Mouse (Mus musculus): ENCODE results near the gene Inpp5a.

- no peak for TF ChIP-seq CTCF (IDR thresholded peaks at IDR 0.05; ENCODE audit: low read depth)
- TF ChIP-seq EP300 (IDR thresholded peaks at IDR 0.05; ENCODE audit: low read depth) = no peak
Observed at GRCm38 (mm10) chr7:139361799-139362198, 27.1 kb upstream of the Inpp5a start.

All from heart, postnatal 0 days (tissue).